Mouse (Mus musculus) thymus, postnatal 25 days (tissue): ENCODE measurements at regions not wholly inside any gene's neighbourhood (a gene's known extent, or its start where the extent isn't known, plus 50 kb on each side); places are given as distances from the start of the nearest gene placed in this dataset.

Experiments
- DNase-seq: peaks from one replicate; pipeline ENCODE4 v3.0.0; 2022

DNA sequence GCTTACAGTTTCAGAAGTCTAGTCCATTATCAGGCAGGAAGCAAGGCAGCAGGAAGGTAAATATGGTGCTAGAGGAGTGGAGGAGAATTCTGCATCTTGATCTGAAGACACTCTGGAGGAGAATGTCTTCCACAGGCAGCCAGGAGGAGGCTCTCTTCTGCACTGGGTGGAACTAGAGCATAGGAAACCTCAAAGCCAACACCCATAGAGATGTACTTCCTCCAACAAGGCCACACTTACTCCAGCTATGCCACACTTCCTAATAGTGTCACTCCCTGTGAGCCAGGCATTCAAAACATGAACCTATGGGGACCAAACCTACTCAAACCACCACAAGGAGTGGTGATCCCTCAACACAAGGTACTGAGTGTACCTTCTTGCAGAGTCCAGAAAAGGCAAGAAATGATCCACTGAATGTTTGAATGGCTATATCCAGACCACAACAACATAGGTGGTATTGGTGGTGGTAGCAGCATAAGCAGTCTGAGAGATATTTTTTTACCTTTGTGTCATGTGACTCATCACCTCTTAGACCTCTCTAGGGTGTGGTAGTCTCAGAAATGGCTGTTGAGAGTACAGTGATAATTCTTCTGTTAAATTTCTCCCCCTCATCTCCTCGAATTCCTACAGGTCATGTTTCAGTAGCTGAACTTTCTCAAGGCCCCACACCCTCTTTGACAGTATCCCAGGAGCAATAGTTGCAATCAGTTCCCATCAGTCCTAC, 152.3 kb upstream of the Mbnl1 start:
- DNase-seq = peak; percentile 64

DNA sequence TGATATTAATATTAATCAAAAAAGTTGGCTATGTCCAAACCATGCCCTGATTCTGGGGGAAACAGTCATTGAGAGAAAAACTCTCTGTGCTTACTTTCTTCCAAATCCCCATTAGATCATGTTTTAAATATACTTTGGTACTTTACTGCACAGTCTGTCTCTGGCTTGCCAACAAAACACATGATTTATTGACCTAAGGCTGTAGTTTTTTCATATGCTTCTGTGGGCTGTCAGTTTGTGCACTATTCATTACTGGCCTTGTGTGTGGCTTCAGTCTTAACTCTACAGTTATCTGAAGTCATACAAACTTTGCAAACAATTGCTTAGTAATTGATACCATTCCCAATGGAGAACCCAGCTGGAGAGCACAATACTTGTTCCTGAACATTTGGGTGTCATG, 149.1 kb upstream of the Mbnl1 start:
- no peak for DNase-seq

DNA sequence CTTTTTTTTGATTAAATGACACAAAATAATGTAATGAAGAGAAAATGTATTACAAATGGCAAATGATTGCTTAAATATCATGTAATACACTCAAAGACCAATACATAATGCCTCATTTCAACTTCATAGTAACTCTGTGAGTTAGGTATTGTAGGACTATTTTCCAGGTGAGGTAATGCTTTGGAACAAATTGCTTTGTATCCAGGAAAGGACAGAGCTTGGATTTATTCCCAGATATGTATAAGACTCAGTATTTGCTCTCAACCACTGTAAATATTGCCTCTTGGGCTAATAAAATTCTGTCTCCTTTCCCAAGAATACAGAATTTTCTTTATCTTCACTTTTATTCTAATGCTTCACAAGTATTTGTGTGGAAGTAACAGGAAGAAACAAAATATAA, 148.2 kb upstream of the Mbnl1 start:
- no peak for DNase-seq

DNA sequence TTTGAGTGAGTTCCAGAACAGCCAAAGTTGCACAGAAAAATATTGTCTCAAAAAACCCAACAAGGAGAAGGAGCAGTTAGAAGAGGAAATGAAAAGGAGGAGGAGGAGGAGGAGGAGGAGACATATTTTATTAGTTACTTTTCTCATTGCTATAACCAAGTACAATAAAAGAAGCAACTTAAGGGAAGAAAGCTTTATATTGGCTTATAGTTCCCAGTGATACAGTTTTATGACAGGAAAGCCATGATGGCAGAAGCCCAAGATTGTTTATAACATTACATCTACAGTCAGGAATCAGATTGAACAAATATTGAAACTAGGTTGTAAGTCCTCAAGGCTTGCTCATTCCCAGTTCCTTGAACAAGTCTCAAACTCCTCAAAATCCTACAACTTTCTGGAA, 147.7 kb upstream of the Mbnl1 start:
- DNase-seq = no peak

DNA sequence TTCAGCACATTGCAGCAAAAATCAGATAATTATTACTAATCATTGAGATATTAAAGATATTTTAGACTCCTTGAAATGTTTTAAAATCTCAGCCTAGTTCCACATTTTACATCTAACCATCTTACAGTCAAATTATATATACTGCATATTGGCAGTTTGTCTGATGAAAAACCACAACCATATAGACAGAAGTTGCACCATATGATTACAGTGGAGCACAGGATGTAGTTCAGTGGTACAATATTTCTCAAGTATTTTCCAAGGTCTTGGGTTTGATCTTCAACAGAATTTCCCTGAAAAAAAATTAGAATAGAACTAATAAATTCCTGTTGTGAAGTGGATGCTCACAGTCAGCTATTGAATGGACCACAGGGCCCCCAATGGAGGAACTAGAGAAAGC, 140.2 kb upstream of the Mbnl1 start:
- no peak for DNase-seq

DNA sequence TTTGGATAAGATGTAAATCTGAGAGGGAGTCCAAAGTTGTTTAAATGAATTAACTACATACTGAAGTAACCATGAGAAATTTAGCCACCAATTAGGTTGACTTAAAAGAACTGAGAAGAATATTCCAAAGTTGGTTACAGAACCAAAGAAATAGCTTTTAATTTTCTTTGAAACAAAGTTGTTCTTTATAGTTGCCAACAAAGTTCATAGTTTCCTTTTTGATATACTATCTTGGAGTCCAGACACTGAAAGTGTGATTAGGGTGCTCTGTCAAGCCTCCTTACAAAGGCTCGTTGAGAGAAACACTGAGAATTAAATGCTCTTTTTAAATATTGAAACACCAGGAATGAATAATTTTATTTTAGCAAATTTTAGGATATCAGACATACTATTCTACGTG, 139.0 kb upstream of the Mbnl1 start:
- DNase-seq = no peak

DNA sequence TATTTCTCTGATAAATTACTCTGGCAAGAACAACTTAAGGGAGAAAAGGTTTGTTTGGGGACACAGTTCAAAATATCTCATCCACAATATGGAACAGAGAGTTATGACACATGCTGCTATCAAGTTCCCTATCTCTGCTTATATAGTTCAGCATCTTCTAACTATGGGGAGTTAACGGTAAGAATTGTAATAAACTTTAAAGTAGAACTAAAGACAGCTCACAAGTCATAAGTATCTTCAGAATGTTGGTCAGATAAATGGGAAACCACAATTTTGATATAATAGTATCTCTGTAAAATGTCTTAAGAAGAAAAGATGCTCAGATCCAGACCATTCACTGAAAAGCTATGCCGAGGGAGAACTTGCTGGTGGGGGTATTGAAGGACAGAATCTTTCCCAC, 138.5 kb upstream of the Mbnl1 start:
- no peak for DNase-seq

DNA sequence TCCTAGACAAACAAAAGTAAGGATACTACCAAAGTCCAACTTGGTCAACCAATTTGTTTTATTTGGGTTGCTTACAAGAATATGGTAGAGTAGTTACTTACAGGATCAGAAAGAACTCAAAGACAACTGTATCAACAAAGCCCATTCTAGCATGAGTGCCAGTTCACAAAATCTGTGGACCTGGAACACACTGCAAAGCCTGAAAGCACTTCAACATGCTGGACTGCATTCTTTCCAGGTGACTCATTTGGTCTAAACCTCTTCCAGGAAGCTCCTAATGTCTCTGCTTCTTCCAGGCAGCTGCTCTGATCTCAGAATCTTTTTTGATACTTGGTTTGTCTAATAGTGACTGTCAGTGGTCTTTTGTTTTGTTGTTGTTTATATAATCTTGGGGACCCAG, 126.2 kb upstream of the Mbnl1 start:
- no peak for DNase-seq

DNA sequence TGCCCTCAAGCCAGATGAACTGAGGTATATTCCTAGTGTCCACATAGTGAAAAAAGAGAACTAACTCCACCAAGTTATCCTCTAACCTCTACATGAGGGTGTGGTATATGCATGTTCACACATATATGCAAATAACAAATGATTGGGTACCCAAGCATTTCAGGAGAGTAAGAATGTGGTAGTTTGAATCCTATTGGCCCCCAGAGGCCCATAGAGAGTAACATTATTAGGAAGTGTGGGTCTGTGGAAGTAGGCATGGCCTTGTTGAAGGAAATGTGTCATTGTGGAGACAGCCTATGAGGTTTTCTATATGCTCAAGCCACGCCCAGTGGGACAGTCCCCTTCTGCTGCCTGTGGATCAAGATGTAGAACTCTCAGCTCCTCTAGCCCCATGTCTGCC, 125.6 kb upstream of the Mbnl1 start:
- DNase-seq = no peak

DNA sequence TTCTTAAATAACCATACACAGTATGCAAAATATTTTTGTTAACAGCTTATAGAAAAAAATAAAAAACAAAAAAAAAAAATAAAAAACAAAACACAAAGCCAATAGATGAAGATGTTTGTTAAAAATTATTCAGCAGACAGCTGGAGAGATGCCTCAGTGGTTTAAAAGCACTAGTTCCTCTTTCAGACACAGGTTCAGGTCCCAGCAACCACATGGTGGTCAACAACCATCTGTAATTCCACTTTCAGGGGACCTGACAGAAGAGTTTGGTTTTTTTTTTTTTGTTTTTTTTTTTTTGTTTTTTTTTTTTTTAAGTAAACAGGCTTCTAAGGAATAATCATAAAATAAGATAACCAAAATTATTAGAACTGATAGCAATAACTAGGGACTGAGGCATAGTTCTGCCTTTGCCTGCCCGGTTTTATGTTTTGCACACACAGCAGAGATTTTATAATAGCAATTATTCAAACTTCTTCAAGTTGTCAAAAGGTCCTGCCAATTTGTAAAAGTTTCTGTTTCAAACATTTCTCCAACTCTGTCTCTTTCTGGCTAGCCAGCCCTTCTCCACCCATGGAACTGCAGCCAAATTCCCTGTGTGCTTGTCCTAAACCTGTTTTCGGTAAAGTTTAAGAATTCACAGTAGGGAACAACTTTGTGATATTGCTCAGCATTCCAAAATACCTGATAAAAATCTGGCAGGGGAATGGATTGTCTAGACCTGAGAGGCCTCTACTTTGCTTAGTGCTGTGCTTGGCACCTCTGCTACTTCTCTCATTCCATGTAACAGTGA, 101.3 kb upstream of the Mbnl1 start:
- no peak for DNase-seq

DNA sequence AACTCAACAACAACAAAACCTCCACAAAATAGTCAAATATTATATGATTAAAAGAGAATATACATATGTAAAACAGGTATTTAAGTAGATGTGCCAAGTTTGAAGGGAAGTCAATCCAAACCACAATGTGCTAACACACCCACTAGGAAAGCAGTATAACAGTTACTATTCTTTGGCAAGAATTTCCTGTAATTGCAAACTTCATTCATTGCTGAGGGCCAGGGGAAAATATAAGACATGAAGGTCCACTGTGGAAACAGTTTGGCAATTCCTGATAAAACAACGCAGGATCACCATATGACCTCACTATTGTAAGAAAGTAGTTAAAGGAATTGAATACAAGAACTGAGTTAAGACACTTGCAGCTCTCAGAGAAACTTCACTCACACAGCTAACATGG, 99.0 kb upstream of the Mbnl1 start:
- DNase-seq = no peak

DNA sequence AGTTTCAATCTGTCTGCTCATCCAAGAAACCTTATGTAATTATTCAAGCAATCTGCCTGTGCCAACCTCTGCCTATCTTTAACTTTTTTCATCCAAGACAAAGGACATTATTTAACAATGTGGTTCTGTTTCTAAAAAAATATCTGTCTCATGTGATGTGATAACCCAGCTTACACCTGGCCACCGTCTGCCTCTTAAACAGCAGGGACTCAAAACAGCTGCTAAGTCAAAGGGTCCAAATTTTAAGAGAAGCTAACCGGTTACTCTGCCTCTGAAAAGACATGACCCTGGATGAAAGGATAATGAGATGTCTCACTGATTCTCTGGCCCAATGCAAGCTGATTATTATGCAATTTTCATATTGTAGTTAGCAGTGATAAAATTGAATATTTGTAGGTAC, 84.0 kb upstream of the Mbnl1 start:
- DNase-seq = no peak

DNA sequence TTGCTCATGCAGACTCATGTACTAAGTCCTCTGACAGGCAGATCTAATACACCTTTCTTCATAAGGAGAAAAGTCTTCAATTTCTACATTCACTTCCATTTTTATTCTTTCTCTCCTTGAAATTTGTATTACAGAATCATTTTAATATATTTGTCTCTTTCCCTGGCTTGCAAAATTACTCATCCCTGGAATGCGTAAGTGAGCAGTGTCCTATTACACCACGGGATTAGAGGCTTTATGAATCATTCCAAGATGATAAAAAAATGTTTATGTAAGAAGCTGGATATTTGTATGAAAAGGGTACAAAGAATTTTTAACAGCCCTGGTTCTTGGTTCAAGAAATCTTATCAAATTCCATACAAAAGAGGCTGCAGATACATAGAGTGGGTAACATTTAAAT, 83.6 kb upstream of the Mbnl1 start:
- no peak for DNase-seq

DNA sequence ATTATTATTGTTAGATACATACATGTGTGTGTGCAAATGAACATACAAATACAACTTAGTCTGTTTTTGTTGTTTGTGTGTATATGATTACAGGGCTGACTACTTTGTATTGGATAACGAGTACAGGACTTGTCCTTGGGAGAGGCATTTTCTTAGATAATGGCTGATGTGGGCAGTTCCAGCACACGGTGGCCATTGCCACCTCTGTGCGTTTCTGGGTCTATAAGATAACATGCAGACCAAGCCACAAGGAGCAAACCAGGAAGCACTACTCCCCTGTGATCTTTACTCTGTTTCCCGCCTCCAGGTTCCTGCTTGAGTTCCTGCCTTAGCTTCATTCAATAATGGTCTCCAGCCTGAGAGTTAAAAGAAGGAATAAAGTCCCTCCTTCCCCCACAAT, 77.3 kb upstream of the Mbnl1 start:
- DNase-seq = no peak

DNA sequence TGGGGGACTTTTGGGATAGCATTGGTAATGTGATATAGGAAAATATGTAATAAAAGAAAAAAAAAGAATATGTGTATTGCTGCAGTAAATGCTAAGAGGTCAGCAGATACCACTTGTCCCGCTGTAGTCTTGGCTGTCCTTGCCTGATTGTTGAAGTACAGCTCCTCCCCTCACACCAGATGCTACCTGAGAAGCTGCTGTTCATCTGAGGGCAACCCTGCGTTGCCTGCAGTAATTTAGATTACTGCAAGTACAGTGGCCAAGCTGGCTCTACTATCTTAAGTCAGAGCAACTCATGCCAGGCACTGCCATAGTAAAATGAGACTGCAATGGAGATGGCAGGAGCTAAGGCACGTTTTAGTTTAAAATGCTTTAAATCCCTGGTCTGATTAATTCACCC, 75.7 kb upstream of the Mbnl1 start:
- no peak for DNase-seq

DNA sequence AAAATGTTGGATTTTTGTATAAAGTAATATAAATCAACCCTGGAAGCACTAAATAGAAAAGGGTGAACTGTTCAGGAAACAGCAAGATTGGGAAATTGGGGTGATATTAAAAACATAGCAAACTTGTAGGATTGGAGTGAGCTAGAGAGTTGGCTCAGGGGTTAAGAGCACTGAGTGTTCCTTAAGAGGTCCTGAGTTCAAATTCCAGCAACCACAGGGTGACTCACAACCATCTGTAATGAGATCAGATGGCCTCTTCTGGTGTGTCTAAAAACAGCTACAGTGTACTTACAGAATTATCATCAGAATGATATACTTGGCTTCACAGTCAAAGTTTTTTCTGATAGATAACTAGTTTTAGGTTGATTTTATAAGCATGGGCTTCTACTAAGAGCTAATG, 73.8 kb upstream of the Mbnl1 start:
- DNase-seq = no peak

DNA sequence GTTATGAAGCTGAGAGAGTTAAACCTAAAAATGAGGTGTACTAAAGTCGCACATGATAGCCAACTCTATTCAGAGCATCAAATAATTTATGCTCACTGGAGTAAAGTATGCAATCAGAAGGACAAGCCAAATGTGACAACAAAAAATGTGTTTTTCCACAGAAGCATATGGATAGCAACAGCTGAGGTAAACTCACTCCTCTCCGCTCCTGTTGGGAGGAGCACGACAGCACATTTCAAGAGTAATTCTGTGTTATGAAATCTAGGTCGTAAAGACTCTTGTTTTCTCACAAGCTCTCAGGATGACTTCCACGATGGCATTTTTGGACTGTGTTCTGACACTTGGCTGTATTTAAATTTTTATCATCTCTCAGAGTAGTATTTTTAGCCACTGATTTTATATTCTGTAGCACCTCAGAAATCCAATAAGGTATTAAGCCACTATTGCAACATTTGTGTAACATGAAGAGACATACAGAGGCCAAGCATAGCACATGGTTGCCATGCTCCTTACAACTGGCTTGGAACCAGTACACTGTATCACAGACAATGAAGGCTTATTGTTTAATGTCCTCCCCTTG, 70.3 kb upstream of the Mbnl1 start:
- DNase-seq = no peak

DNA sequence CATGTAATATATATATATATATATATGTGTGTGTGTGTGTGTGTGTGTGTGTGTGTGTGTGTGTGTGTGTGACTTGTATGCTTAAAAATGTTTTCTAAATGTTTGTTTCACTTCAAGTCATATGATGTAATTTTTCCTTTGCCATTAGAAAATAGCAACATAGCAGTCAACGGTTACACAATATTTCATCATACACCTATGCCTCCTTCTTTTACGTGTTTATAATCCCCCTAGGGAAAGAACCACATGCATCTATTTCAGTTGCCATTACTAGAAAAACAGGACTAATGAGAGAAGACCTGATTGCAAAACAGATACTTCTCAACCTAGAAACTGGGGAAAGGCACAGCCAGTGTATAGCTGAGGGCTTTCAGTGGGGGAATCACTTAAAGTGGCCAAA, 65.2 kb upstream of the Mbnl1 start:
- no peak for DNase-seq

DNA sequence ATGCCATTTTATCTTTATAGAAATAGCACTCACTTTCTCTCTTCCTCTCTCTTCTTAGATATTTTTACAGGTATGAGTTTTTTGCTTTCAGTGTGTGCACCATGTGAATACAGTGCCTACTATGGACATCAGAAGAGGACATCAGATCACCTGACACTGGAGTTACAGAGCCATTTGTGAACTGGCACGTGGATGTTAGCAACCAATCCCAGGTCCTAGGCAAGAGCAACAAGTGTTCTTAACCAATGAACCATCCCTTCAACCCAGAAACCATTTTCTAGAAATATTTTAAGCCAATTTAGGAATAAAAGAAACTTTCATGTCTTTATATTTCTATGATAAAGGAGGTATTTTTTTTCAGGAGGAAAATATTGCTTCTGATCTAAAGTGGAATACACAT, 64.7 kb upstream of the Mbnl1 start:
- DNase-seq = no peak

DNA sequence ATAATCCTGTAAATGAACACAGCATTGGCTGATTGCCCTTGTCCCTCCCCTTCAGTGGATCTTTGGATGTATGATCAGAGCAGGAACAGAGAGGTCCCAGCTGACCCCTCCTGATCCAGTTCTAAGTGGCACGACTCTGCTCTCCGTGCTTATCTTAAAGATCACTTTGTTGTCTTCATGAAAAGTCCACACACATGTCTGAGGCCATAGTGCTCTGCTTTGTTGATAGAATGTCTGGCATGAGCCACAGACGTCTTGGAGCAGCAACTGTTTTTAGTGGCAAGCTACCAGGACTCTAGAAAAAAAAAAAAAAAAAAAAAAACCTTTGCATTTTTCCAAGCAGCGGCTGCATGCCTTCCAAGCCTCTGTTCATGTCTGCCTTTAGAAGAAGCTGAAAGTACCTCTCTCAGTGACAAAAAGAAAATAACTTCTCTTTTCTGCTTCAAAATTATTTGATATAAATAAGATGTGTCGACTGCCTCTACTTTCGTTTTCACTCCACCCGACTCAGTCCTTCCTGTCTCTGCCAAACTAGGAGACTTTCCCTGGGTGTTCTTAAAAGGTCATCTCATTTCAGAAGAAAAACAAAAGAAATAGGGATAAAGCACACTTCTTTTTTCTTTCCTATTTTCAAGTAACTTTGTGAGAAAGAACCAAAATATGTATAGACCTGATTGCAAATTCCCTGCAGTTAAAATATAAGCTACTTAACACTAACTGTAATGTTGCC, 63.9 kb upstream of the Mbnl1 start:
- peak; percentile 58 for DNase-seq

DNA sequence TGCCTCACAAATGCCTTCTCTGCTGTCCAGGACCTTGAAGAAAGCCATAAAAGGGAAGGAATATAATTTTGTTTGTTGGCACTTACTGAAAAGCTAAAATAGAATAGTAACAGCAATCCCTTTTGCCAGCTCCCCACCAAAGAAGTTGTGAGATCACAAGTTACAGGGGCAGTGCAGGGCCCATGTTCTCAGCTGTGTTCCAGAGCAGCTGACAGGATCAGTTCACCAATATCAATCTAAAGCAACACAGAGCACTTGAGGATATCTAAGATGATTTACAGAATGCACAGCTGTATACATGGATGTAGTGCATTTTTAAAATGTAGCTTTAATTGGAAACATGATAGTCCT, 63.4 kb upstream of the Mbnl1 start:
- DNase-seq = peak; percentile 40

DNA sequence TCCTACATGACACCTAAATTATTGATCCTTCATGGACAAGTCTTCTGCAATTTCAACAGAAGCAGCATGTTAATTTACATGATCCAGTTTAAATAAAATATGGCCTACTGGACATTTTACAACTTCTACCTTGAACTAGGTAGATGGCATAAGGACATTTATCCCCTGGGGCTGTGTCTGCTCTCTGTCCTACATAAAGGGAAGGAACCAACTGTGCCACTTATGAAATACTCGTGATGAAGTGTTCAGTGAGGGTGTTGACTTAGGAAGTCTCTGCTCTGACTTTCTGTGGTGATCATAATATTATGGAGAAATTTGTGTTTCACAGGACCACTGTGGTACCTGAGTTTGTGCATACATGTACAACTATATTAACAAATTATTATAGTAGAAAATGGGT, 60.9 kb upstream of the Mbnl1 start:
- no peak for DNase-seq

DNA sequence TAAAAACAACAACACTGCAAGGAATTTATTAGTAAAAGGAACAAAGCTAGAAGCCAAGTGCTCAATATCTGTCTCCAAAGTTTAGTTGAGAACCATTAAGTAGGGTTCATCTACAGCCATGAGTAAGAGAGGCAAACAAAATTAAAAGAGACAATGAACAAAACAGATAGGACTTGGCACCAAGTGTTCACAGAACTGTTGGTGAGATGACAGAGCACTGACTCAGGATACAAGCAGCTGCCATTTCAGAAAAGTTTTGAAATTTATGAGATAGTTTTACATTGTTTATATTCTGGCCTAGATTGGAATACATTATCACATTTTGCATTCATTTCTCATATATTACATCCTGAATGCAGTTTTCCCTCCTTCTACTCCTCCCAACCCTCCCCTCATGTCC, 60.4 kb upstream of the Mbnl1 start:
- DNase-seq = no peak

DNA sequence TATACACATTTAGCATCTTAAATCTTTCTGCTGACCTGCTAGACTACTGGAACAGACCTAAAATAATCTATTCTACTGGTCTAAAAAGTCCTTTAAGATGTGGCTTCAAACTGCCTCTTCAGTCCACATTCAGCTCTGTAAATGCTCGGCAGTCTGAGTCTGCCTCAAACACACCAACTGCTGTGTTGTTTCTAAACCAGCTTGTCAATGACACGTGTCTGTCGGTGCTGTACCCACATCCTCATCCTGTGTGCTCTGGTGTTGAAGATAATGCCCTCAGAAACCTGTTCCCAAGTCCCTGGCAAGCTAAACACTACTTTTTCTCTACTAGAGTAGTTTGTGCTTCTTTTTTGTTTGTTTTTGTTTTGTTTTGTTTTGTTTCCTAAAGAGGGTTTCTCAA, 58.9 kb upstream of the Mbnl1 start:
- peak; percentile 67 for DNase-seq
